Mouse (Mus musculus) spleen, postnatal 36 days (tissue): Measurements from ENCODE around the gene Ttc7b.

Source experiments
- DNase-seq, 2 experiments: peaks; one replicate each; pipeline ENCODE4 v3.0.0; 2022; ENCODE audit warnings: low spot score in 2 of 2, mixed read lengths in 1 of 2

Ttc7b gene

DNA sequence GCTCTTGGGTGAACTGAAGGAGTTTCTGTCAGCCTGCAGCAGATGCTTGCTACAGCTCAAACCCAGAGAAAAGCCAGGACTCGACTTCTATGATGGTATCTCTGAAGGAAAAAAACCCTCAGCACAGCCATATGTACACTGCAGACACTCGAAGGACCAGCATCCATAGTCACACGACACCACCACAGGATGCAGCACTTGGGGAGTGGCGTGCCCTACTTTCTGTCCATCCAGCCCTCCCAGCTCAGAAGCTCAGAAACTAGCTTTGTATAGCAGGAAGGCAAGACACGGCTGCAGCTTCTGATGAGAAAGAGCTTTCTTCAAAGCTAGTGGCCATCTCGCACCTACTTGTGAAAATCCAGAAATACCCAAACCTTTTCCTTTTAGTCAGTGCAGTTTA, 104.8 kb downstream of the Ttc7b start:
- no peak for DNase-seq

DNA sequence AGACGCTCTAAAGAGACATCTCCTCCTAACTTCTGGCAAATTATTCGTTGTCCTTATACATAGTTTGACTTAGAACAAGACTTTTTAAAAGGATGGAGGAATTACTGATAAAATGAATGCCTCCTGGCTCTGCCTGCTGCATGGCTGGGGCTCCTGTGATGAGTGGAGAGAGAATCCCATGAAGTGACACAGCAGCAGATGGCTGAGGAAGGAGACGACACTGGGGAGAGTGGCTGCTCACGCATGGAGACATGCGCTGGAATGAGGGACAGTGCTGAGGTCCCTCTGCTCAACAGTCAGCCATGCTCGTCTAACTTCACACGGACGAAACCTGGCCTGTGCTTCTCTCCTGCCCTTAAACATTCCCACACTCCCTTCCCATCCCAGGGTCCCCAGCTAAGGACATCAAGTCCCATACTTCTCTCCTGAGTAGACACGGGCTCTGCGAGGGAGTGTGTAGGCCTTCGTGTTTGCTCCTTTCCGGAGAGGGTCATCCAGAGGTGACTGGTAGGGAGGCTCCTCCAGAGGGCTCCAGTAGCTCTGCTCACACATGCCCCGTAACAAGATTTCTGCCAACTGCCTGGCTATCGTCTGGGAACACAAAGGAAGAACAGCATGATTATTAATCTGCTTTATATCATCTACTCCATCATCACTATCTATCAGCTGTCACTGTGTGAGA, 105.8 kb downstream of the Ttc7b start:
- DNase-seq = no peak

DNA sequence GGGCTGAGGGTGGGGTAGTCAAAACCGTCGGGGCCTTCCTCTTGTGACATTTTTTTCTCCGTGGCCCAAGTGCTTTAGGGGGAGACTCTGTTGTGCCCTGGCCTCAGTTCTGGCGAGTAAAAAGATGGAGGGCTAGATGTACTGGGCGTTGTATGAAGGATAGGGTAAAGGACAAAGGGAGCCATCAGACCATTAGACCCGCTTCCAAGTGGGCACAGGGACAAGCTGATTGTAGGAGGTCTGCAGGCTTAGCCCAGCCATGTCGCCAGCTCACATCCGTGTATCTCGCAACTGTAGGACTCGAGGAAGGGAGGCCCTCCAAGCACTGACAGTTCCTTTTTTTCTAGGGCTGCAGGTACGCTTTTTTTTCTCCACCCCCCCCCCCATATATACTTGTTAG, 111.9 kb downstream of the Ttc7b start:
- no peak for DNase-seq

DNA sequence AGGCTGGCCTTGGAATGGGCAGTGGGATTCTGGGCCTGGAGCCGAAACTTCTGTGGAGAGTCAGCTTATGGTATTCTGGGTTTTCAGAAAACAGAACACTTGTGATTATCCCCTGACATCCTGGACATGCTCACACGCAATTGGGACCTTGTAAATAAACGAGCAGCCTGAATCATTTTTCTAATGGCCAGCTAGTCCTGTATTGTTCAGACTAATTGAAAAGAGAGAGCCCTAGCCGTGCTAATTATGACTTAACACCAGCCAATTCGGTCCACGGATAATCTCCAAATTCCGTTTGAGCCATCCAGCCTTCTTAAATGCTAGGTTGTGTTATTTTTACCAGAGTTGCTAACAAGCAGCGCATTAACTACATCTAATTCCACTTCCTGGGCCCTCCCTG, 112.5 kb downstream of the Ttc7b start:
- no peak for DNase-seq

DNA sequence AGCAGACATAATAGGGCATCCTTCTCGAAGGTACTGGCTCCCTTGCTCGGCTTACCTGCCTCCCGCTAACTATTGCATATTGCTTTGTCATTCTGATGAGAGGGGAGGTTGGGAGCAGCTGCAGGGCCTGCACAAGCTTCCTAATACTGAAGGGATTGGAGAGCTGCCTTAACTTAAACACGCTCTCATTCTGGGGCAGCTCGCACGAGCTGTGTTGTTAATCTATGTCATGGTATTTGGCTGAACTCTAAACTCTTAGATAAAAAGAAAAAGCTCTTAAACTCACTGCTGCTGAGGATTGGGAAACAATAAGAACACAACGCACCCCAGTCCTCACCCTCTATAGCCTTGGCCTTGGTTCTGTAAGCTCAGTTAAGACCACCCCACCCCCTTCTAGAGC, 113.3 kb downstream of the Ttc7b start:
- DNase-seq = no peak

DNA sequence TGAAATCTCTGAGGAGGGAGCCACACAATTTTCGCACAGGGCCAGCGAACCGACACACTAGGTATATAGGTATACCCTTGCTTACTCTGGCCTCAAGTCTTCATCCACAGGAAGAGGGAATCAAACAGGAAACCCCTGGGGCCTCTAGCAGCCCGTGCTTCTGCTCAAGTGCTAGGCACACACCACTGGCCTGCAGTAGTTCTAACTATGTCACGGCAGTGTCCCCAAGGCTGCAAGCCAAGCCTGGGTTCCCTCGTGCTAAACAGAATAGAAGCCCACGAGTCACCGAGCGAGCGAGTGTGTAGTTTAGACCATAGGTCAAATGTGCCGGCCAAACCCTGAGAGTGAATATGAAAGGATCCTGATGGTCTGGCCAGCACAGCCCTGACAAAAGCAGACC, 114.5 kb downstream of the Ttc7b start:
- no peak for DNase-seq

DNA sequence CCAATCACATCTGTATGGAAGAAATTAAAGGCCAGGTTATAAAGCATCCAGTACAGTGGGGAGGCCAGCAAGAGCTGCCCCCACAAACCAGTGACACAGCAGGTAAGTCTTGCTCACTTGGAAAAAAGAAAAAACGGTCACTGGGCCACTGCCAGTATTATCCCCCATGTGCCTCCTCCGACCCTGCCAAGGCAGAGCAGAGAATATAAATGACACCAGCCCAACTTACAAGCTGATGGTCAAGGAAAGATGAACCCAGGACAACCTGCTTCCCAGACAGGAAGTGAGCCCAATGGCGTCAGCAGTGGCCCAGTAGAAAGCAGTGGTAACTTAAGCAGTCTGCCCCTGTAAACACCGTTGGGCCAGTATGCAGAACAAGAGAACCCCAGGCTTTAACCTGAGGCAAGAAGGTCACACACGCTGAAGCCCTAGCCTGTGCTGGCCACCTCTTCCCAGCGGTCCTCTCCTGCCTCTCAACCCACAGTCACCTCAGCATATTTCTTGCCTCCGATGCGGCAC, 115.1 kb downstream of the Ttc7b start:
- no peak for DNase-seq

DNA sequence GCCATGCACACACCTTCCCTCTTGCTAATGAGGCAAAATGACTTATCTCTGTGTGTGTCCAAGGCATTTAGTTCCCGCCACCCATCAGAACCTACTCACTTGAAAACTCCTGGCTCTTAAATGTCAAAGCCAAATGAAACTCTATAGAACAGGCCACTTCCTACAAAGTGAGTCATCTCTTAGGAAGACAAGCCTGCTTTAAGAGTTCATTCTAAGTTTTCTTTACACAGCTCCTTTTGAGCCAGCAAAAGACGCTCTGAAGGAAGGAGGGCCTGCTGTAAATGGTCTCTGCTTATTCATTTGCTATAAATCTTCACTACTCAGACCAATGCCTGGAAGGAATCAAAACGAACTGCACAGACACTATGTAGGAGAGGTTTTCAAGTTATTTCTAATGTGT, 116.2 kb downstream of the Ttc7b start:
- DNase-seq = no peak

DNA sequence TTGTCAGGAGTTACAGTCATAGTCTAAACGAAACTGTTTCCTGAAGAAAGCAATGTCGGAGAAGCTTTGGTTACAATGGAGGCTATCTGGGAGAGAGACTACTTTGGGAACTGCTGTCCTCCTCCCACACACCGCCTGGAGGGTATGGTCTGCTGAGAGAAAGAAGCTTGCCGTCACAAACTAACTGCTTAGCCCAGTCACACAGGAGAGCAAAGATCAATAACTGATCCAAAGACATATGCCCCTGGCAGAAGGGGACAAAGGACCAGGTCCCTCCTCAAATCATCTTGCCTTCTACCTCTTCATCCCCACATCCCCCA, 117.7 kb downstream of the Ttc7b start:
- DNase-seq = no peak

DNA sequence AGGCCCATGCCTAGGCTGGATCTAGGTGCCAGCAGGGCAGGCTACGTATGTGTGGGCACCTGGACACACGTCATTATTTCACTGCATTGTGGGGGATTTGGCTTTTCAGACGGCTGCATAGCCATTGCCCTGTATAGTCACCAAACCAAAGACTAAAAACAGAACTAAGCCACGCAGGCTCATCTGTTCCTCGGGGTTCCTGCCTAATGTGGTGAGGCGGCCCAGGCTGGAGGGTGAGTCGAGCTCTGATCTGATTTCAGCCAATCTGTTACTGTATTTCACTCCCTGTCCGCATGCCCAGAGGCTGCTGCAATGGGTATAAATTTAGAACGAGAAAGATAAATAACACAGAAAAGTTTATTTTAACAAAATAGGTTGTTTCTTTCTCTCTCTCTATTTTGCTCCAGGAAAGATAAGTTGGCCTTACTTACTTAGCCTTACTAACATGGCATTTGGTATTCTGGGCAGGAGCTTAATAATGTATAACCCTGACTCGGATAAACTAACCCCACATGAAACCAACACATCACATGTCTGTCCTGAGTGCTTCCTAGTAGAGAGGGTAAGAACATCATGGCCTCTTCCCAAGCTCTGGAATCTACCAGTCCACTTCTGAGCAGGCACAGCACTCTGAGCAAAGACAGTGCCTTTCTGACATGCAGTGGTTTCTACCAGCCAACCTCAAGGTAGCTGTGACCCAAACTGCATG, 118.2 kb downstream of the Ttc7b start:
- DNase-seq = no peak

DNA sequence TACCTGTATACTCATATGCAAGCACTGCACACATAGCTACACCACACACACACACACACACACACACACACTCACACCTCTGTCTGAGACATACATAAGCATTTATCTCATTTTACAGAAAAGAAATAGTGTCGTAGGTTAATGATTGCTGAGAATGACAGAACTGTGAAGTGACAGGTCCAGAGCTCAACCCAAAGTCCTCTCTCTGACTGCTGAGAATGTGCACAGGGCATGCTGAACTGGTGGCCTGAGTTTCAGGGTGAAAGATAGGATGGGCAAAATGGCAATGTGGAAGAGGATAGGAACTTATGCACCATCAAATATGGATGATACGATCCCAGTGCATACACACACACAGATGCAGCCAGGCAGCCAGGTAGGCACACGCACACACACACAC, 120.5 kb downstream of the Ttc7b start:
- DNase-seq = no peak

DNA sequence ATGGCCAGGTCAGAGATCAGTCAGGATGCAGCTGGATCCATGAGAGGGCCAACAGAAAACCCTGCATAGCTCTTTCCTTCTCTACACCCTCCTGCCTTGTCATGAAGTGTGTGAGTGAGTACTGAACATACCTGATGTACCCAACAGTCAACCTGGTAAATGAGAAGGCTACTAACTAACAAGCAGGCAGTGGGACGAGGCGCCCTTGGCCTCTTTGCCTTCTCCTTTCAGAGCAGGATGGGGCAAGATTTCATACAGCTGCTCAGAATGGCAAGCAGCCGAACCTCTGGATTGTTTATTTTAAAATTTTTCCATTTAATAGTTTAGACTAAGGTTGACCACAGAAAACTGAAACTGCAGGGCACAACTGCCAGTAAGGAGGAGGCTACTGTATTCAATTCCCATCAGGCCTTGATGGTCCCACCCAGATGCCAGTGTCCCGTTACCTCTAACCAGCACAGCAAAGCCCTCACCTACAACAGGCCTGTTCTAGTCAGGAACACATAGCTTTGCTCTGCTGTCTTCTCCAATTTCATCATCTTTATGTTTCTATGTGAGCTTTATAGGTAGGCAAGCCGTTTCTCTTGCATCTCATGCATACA, 121.4 kb downstream of the Ttc7b start:
- no peak for DNase-seq

DNA sequence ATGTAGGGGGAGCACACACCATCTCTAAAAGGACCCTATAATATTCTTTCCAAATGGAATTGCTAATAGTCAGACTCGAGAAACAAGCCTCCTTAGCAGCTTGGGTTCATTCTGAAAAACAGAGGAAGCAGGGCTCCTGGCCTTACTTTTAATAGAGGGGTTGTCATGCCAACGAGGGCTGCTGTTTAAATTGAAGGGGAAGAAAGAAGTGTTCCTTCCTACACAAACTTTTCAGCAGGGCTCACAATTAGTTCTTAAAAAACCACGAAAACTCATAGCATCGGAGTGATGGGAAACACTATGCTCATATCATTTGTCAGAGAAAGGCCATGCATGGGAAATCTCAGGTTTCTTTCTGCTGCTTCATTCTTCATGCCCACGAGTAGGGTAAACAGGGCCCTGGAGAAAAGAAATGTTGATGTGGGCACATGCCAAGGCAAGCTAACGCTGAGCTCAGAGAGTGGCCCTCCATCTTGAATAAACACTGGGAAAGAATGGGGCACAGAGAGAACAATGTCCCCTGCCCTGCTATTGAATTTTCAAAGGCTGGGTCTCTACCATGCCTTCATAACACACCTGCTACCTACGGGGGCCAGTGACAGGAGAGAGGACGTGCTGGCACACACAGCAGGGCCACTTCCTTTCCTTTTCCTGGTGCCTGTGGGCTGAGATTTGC, 122.2 kb downstream of the Ttc7b start:
- DNase-seq = no peak

DNA sequence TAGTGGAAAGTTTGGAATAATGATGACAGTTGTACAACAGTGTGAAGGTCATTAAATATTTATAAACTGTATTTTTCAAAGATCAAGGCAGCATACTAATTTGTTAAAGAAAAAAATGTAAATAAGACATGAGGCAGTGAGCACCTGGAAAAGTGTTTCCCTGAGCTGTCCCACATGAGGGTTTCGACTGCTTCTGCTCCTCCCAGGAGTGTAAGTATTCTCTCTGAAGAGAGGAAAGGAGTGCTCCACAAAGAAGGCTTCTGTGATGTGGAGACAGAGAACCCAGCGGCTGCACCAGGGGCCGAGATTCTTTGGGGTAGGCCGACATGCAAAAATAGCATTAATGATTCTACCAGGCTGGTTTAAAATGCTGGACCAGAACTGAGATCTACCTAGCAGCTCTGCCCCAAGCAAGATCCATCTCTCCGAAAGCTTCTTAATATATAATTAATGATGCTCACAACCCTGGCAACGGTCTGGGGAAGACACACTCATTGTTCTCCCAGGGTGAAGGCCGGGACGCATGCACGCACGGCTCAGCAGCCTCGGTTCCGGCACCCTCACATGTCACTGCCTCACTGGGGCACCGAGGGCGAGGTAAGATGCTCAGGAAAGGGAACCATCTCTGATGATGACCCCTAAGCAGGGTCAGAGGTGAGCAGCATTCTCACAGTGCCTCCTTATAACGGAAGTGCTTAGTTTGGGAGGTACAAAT, 123.0 kb downstream of the Ttc7b start:
- no peak for DNase-seq

DNA sequence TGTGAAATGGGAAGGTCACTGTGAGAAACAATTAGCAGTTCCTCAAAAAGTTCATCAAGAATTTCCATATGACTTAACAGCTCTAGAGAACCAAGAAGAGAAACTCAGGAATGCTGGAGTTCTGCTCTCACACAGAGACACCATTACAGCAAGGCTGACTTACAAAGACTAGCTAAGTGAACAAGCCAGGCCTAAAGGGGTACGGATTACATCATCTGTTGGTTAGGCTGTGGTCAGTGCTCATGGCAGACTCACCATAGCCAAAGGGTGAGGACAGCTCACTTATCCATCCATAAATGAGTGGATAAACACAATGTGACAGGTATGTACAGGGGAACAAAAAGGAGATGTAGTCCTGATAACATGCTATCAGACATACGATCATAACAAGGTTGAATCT, 123.8 kb downstream of the Ttc7b start:
- no peak for DNase-seq

DNA sequence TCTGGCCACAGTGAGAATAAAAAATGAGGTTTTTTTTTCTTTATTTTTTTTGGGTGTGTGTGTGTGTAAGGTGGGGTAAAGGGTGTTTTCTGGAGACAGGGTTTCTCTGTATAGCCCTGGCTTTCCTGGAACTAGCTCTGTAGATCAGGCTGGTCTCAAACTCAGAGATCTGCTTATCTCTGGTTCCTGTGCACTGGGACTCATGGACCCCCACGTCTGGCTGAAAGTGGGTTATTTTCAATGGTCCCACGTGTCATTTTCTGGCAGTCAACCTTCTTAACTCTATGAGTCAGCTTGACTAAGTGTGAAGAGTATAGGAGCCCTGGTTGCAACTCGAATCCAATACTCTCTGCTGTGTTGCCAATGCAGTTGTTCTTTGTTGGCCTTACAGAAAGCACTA, 127.1 kb downstream of the Ttc7b start:
- DNase-seq = no peak

DNA sequence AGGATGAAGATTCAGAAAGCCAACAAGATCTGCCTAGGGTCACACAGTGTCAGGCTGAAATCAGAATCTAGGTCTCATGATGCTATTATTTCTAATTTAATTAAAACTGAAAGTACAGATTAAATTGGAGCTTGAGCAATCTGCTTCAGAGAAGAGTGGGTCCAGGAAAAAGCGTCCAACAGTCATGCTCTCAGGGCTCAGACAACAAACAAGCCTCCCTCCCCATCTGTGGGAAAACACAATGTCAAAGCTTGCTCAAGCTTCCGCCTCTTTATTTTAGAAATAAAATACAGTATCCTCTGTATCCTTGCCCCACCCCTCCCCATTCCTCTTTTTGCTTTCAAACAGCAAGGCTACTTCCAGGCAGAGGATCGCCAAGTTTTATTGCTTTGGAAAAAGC, 127.5 kb downstream of the Ttc7b start:
- DNase-seq = no peak

DNA sequence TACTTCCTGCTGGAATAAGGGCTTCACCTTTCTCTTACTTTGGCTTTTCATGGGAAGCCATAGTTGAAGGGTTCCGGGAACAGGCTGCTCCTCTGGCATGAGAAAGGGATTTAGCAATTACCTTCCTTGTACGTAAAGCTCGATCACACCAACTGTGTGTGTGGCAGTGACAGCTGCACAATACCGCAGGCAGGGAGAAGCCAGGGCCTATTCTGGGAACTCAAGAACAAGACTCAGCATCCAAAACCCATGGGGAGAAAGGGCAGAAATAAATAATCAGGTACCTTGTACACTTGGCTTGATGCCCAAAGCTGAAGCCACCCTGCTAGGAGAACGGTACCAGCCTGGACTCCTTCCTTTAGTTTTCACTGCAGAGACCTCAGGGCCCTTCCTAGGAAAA, 128.2 kb downstream of the Ttc7b start:
- no peak for DNase-seq

DNA sequence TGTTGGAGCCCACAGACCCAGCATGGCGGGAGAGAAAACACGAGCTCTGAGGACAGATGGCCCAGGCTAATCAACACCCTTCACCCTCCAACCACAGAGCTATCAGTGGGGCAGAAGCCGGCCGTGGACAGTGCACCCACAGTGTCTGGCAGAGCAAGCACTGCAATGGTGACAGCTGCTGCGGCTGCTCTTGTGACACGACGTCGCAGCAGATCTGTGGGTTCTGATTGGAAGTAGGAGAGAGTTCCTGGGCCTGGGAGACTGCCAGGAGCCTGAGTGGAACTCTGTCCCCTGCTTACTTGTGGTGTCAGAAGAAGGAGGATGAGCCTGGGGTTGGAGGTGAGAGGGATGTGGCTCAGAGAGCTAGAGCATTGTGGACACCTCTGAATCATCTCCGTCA, 128.7 kb downstream of the Ttc7b start:
- DNase-seq = no peak

DNA sequence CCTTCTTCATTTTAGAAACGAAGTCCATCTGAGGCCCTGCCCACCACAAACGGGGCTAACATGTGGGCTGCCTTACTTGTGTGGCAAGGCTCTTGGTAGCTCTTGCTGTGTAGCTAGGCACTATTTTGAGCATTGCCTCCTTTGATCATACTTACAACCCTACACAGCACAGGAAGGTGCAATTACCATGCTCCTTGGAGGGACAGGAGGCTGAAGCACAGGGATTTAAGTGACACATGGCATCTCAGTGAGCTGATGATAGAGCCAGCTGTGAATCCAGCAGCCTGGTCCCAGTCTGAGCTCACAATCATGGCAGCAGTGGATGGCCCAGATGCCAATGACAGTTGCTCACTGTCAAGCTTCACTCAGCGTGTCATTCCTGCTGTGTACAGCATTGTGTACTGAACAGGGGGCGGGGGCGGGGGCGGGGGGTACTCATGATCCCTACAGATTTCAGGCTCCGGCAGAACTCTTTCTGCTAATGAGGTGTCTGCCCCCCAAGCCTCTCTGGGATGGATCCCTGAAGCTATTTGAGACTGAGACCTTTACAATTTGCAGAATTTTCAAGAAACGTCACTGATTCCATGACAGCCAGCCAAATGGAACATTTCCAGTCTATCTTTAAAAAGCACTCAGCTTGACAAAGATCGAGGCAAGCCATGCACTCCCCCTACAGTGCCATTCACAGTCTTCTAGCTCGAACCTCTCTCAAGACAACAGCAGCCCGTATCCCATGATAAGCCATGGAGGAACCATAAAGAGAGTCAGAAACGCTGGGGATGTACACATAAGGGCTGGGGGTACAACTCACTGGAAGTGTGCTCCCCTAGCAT, 130.5 kb downstream of the Ttc7b start:
- no peak for DNase-seq

DNA sequence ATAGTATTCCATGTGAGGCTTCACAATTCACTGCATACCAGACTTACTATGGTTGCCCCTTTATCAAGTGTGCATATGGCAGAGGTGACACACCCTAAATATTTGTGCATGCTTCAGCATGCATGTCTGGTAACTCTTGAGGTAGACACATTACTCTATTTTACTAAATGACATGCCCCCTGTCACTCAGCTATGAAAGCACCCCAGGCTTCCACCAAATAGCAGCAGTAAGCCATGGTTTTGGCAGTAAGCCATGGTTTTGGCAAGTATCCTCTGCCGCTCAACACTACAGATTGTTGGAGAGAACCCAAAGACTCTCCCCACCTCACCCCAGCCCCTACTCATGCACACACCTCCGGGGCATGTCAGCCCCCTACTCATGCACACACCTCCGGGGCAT, 134.4 kb downstream of the Ttc7b start:
- DNase-seq = no peak
